Mouse (Mus musculus): ENCODE results near the gene Myl4. TPM values are rescaled to one million over a fixed set of nuclear protein-coding genes. Genes with fewer than 3 reads are reported as not detected.

The Myl4 gene
- polyA plus RNA-seq, 1 experiment from 2014 or later: 115 TPM

- H3K9ac ChIP-seq (ENCODE audit: low read length): no peak overlapping the region
- H3K36me3 ChIP-seq (ENCODE audit: control insufficient read depth, insufficient read depth, low read length): no peaks in the 10 kb centered on the region
- no peaks in the 10 kb centered on the region for H3K9me3 ChIP-seq (ENCODE audit: control insufficient read depth, low read length)
- no peak overlapping the region for H3K4me2 ChIP-seq (ENCODE audit: low read depth, low read length)
- no peak overlapping the region for H3K27ac ChIP-seq (ENCODE audit: low read length)
- no peaks in the 10 kb centered on the region for H3K27me3 ChIP-seq (ENCODE audit: control insufficient read depth, insufficient read depth, low read depth, low read length)
- 72% methylated on average over 13 of the region's 13 CpGs for WGBS
- H3K4me1 ChIP-seq (replicated peaks; ENCODE audit: control insufficient read depth, insufficient read depth, low read length): no peaks in the 10 kb centered on the region
- ATAC-seq (ENCODE audit: low read depth): no peak
- no peak overlapping the region for H3K4me3 ChIP-seq (ENCODE audit: low read length)
Observed at GRCm38 (mm10) chr11:104619084-104620022, 68.9 kb downstream of the Myl4 start.

GRCm38 (mm10) chr11:104622040-104622962 is 71.8 kb downstream of the Myl4 start:
- peaks cover 18% of the 10 kb centered on the region for H3K4me1 ChIP-seq (replicated peaks; ENCODE audit: control insufficient read depth, insufficient read depth, low read length)
- 35% methylated on average over 11 of the region's 12 CpGs for WGBS
- no peaks in the 10 kb centered on the region for H3K36me3 ChIP-seq (ENCODE audit: control insufficient read depth, insufficient read depth, low read length)
- H3K27me3 ChIP-seq (ENCODE audit: control insufficient read depth, insufficient read depth, low read depth, low read length): no peaks in the 10 kb centered on the region
- no peak overlapping the region for H3K4me2 ChIP-seq (ENCODE audit: low read depth, low read length)
- H3K4me3 ChIP-seq (ENCODE audit: low read length): no peak overlapping the region
- no peak overlapping the region for H3K9ac ChIP-seq (ENCODE audit: low read length)
- H3K27ac ChIP-seq (ENCODE audit: low read length): no peak overlapping the region
- ATAC-seq (ENCODE audit: low read depth): no peak
- no peaks in the 10 kb centered on the region for H3K9me3 ChIP-seq (ENCODE audit: control insufficient read depth, low read length)

- Histone ChIP-seq H3K4me1 (replicated peaks; ENCODE audit: control insufficient read depth, insufficient read depth, low read length) (peaks cover 18% of the 10 kb centered on the region), H3K9ac (ENCODE audit: low read length) (peak overlapping the region; percentile 14; the same call in 1 of the 2 replicates), H3K4me3 (ENCODE audit: low read length) (no peak overlapping the region), H3K27ac (ENCODE audit: low read length) (peak overlapping the region; percentile 21), H3K36me3 (ENCODE audit: control insufficient read depth, insufficient read depth, low read length) (no peaks in the 10 kb centered on the region), H3K4me2 (ENCODE audit: low read depth, low read length) (no peak overlapping the region), H3K9me3 (ENCODE audit: control insufficient read depth, low read length) (no peaks in the 10 kb centered on the region), H3K27me3 (ENCODE audit: control insufficient read depth, insufficient read depth, low read depth, low read length) (no peaks in the 10 kb centered on the region)
- ATAC-seq (ENCODE audit: low read depth): peak; percentile 75
- 15% methylated on average over 6 of the region's 6 CpGs for WGBS
Observed at GRCm38 (mm10) chr11:104624791-104625391, 74.4 kb downstream of the Myl4 start.

GRCm38 (mm10) chr11:104625453-104626402 is 75.3 kb downstream of the Myl4 start:
- H3K36me3 ChIP-seq (ENCODE audit: control insufficient read depth, insufficient read depth, low read length): no peaks in the 10 kb centered on the region
- no peak overlapping the region for H3K4me2 ChIP-seq (ENCODE audit: low read depth, low read length)
- H3K9me3 ChIP-seq (ENCODE audit: control insufficient read depth, low read length): no peaks in the 10 kb centered on the region
- WGBS: 21% methylated on average over 12 of the region's 12 CpGs
- H3K4me3 ChIP-seq (ENCODE audit: low read length): no peak overlapping the region
- peak overlapping the region; percentile 21 for H3K27ac ChIP-seq (ENCODE audit: low read length)
- ATAC-seq (ENCODE audit: low read depth): peak; percentile 86
- H3K4me1 ChIP-seq (replicated peaks; ENCODE audit: control insufficient read depth, insufficient read depth, low read length): peaks cover 18% of the 10 kb centered on the region
- H3K27me3 ChIP-seq (ENCODE audit: control insufficient read depth, insufficient read depth, low read depth, low read length): no peaks in the 10 kb centered on the region
- no peak overlapping the region for H3K9ac ChIP-seq (ENCODE audit: low read length)

- H3K4me1 ChIP-seq (replicated peaks; ENCODE audit: control insufficient read depth, insufficient read depth, low read length): peaks cover 18% of the 10 kb centered on the region
- ATAC-seq (ENCODE audit: low read depth): no peak
- H3K4me2 ChIP-seq (ENCODE audit: low read depth, low read length): no peak overlapping the region
- H3K36me3 ChIP-seq (ENCODE audit: control insufficient read depth, insufficient read depth, low read length): no peaks in the 10 kb centered on the region
- H3K27ac ChIP-seq (ENCODE audit: low read length): no peak overlapping the region
- no peaks in the 10 kb centered on the region for H3K27me3 ChIP-seq (ENCODE audit: control insufficient read depth, insufficient read depth, low read depth, low read length)
- H3K9me3 ChIP-seq (ENCODE audit: control insufficient read depth, low read length): no peaks in the 10 kb centered on the region
- H3K9ac ChIP-seq (ENCODE audit: low read length): no peak overlapping the region
- no peak overlapping the region for H3K4me3 ChIP-seq (ENCODE audit: low read length)
Observed at GRCm38 (mm10) chr11:104626635-104627034, 76.2 kb downstream of the Myl4 start.

GRCm38 (mm10) chr11:104627616-104628301 is 77.3 kb downstream of the Myl4 start:
- H3K9ac ChIP-seq (ENCODE audit: low read length): no peak overlapping the region
- no peak overlapping the region for H3K4me2 ChIP-seq (ENCODE audit: low read depth, low read length)
- no peaks in the 10 kb centered on the region for H3K9me3 ChIP-seq (ENCODE audit: control insufficient read depth, low read length)
- no peak overlapping the region for H3K27ac ChIP-seq (ENCODE audit: low read length)
- H3K4me1 ChIP-seq (replicated peaks; ENCODE audit: control insufficient read depth, insufficient read depth, low read length): peaks cover 18% of the 10 kb centered on the region
- WGBS: 56% methylated on average over 11 of the region's 11 CpGs
- no peak for ATAC-seq (ENCODE audit: low read depth)
- no peaks in the 10 kb centered on the region for H3K27me3 ChIP-seq (ENCODE audit: control insufficient read depth, insufficient read depth, low read depth, low read length)
- H3K4me3 ChIP-seq (ENCODE audit: low read length): no peak overlapping the region
- no peaks in the 10 kb centered on the region for H3K36me3 ChIP-seq (ENCODE audit: control insufficient read depth, insufficient read depth, low read length)

GRCm38 (mm10) chr11:104628566-104628965 is 78.1 kb downstream of the Myl4 start:
- peaks cover 18% of the 10 kb centered on the region for H3K4me1 ChIP-seq (replicated peaks; ENCODE audit: control insufficient read depth, insufficient read depth, low read length)
- no peak overlapping the region for H3K27ac ChIP-seq (ENCODE audit: low read length)
- no peaks in the 10 kb centered on the region for H3K27me3 ChIP-seq (ENCODE audit: control insufficient read depth, insufficient read depth, low read depth, low read length)
- H3K4me3 ChIP-seq (ENCODE audit: low read length): no peak overlapping the region
- H3K36me3 ChIP-seq (ENCODE audit: control insufficient read depth, insufficient read depth, low read length): no peaks in the 10 kb centered on the region
- no peak for ATAC-seq (ENCODE audit: low read depth)
- no peak overlapping the region for H3K4me2 ChIP-seq (ENCODE audit: low read depth, low read length)
- no peak overlapping the region for H3K9ac ChIP-seq (ENCODE audit: low read length)
- WGBS: 73% methylated on average over 5 of the region's 5 CpGs
- H3K9me3 ChIP-seq (ENCODE audit: control insufficient read depth, low read length): no peaks in the 10 kb centered on the region
